Mouse (Mus musculus) brain, embryonic 18.5 days (tissue): ENCODE measurements around the gene Wbp4.
A peak's percentile ranks its signal among the peaks of the same experiment; 100 is the strongest.
"Not testable (repeated sequence)": the region's sequence is repeated elsewhere in the genome, so short reads cannot be mapped to it uniquely, and the experiment has no call there.

Experiments
- DNase-seq: peaks from one replicate; pipeline ENCODE4 v3.0.0-alpha.2; 2012; ENCODE audit warnings: low read depth, low spot score

Wbp4 gene

DNA sequence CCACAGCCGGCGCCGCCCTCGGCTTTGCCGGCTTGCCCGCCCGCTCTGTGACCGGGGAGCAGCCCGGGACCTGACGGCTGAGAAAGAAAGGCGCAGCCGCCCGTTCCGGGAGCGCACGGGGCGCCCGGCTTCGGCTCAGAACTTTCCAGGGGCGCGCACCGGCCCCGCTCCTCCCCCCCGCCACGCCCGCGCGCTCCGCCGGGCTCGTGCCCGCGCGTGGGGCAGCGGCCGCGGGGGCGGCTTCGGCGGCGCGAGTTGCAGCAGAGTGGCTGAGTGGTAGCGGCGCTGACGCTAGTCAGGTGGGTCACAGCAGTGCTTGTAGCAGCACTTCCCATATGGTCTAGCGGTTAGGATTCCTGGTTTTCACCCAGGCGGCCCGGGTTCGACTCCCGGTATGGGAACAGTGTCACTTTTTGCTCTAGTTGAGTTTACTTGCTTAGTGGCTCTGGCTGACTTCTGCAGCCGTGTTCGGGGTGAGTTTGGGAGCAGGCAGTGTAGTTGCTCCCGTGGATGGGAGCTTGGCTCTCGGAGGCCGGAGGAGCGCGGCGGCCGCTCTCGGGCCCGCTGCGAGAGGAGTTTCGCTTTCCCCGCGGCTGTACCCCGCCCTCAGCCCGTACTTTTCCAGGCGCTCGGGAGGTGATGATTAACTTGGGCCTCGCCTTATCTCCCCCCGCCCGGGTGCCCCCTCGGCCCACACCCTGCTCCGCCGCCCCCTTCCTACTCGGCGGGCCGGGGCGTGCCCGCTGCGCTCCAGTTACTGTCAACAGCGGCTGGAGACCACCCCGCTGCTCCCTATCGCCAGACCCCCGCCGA is at the start of gene Wbp4:
Gene Wbp4 (minus strand): TSS at position 182 of the 813 bp plus-strand sequence.
- DNase-seq = peak; percentile 85

DNA sequence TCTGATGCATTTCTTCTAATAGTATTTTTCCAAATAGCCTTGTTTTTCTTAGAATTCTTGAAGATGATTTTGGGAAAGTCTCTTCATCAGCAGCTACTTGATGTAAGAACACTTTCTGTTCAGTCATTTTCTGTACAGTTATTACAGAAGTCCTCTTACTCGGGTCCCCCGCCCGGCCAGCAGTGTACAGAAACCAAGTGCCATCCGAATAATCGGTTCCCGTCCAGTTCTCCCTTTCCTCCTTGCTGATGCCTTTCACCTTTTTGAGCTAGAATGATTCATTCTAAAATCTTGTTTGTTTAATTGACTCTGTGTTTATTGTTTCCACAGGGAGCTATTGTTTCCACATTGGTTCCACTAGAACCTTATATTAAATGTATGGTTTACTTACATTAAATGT is 49.4 kb upstream of the Wbp4 start:
- DNase-seq = no peak

DNA sequence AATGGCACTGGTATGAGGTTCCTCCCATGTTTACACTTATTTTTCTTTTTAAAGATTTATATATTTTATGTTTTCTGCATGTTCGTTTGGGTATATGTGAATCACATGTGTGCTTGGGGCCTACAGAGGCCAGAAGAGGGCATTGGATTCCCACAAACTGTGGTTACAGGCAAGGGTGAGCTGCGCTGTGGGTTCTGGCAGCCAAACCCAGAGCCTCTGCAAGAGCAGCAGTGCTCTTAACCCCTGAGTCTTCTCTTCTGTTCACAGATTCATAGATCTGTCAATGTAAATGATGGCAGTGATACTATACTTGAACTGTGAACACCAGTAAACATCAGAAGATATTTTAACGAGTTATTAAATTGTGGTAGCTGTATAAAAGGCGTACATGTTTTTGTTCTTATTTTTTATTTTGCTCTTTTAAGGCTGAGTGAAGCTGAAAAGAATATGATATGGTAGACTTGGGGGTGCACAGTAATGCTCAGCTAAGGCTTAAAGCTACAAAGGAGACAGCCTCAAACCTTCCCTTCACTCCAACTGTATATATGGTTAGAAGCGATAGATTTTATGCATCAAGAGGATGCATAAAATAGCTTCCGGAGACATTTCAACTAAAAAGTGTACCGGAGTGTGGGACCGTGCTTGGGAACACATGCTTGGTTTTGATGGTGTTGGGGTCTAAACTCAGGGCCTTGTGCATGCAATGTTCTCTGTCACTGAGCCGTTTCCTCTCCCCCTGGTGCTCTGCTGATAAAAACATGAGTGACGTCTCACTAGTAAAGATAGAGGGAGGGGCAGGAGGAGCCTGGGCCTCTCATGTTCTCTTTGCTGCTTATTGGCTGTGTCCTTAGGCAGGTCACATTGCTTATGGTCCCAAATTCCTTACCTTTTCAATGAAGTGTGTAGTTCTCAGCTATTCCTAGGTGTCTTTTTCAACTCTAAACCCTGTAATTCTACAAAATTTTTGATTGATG is 48.5 kb upstream of the Wbp4 start:
- no peak for DNase-seq

DNA sequence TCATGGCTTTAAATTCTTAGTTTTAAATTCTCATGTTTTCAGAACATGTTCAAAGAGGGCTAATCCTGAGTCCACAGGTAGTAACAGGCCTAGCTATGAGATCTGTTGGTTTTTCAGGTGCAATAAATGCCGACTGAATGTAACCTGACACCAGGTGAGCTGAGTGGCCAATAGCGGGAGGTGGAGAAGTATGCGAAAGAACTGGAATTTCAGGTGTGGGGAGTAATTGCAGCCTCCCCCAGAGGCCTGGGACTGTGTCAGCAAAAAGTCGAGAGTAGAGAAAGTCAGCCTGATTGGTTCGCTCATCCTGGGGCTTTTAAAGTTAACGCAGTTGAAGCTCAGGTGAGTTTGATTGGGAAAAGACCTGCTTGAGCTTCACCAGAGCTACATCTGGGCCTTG is 46.4 kb upstream of the Wbp4 start:
- DNase-seq = no peak

DNA sequence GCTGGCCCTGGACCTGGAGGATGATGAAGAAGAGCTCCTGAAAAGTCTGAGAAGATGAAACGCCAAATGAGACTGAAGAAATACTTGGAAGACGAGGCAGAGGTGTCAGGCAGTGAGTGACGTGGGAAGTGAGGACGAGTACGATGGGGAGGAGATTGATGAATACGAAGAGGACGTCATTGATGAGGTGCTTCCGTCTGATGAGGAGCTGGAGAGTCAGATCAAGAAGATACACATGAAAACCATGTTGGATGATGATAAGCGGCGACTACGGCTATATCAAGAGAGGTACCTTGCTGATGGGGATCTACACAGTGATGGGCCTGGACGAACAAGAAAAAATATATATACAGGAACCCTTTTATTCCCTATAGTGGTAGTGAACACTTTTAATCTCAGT is 44.8 kb upstream of the Wbp4 start:
- DNase-seq = not testable (repeated sequence)

DNA sequence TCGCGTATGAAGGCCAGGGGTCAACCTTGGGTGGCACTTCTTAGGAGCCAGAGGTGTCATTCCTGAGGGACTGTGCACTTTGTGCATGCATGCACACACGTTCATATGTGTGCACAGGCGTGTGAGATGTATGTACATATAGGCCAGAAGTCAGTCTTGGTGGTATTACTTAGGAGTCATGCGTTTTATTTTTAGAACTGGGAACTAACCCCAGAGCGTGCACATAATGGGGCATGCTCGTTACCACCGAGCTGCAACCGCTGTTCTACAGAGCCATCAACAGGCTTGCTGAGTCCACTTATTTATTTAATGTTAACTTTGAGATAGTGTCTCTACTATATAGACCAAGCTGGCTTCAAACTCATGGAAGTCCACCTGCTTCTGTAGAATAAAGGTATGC is 41.1 kb upstream of the Wbp4 start:
- DNase-seq = no peak

DNA sequence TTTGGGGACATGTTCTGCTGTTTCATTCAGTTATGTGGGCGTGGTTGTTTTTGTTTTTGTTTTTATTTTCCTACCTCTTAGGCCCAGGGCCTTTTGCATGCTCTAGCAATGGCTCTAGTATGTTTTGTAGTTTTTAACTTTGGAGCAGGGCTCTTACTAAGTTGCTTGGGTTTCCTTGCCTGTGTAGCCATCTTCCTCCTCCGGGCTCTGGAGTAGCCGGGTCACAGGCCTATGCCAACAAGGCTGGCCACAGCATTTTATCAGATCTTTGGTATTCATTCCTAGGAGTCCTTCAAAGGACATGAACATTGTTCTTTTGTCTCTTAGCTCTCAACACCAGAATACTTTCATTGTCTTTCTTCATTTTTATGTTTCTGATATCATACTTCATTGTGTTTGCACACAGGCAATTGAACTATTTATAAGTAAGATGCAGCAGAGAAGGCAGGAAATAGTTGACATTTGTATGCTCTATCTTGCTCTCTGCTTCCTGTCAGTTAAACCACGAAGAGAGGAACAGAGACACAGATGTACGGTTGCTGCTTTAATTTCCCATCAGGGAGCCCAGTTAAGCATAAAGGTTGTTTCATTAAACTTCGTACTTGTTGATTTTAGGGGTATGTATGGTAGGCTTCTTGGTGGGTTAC is 40.3 kb upstream of the Wbp4 start:
- no peak for DNase-seq

DNA sequence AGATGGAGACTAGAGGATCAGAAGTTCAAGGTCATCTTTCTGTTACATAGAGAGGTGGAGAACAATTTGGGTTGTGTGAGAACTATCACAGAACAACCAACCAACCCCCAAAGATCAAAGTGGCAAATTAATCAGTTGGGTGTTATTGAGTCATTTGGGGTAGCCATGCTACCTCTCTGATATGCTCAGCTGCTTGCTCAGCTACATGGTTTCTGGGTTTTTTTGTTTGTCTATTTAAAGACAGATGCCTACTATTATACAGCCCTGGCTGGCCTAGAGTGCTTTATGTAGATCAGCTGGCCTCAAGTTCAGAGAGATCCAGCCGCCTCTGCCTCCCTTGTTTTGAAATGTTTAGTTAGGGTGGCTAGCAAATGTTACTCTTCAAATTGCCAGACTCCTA is 39.7 kb upstream of the Wbp4 start:
- no peak for DNase-seq

DNA sequence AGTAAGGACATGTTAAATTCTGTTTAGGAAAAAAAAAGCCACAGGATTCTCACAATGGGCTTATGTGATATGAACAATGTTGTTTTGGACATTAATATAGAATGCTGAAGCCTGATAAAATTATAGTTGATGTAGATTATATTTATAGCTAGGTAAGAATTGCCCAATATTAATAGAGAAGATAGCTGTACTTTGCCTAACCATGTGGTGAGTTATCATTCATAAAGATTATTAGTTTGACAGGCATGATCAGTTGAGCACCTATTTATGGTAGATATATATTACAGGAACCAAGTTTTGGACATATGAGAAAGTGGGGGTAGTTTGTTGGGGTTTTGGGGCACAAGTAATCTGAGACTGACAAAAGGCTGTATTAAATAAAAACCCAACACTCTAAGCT is 39.3 kb upstream of the Wbp4 start:
- no peak for DNase-seq

DNA sequence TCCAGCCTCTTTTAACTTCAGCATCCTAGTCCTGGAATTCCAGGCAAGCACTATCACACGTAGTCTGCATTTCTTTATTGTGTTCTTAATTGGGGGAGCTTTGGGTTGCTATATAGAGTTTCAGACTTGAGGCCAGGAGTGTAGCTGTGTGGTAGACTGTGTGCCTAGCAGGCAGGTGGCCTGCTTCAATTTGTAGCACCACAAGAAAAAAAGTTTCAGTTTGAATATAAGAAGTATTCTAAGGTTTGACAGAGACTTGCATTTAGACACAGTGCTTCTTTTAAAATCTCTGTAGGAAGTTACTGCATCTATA is 38.3 kb upstream of the Wbp4 start:
- no peak for DNase-seq

DNA sequence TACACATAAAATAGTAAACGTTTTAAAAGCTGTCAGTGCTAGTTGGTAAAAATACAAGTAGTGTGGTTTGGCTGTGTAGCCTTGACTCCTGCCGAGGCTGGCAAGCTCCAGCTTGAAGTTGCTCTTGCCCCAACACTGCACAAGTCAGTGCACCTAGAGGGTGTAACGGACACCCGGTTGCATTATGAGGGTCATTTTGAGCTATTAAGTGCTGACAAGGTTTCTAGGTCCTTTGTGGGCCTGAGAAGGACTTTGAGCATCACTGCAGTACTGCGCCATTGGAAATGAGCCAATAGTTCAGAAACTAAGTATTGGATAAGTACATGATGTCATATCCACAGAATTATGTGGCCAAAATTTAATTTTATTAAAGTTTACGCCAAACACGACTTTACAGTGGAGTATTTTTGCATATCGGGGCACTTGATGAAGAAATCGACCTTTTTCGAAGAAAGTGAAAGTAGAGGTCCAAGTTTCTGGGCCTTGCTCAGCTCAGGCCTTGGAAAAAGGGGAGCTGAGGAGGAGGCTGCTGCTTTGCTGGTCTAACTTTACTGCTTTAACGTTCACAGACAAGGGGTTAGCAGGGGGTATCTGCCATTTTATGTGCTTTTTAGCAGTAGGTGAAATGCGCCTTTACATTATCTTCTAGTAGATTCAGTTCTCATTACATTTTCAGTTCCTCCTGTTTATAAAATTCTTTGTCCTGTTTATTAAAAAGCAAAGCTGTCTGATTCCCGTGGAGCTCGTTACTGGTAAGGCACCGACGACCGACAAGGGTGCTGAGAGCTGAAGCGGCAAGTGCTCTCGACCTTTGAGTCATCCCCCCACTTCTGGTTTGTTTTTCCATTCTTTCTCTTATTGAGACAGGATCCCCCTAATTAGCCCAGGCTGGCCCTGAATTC is 37.7 kb upstream of the Wbp4 start:
- no peak for DNase-seq

DNA sequence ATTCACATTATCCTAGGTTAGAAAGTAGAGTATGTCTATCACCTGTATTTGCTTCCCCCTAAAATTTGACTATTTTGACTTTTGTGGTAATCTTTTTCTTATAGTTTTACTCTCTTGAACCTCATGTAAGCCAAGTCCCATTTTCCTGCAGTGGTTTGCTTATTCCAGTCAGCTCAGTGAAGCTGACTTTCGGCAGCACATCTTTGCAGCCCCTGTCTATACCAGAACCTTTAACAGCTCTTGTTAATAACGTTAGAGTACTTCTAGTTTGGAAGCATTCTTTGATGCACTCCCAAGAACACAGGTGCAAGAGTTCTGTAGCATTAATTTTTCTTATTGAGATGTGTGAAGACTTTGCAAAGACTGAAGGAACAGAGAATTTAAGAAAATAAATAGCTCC is 36.8 kb upstream of the Wbp4 start:
- no peak for DNase-seq

DNA sequence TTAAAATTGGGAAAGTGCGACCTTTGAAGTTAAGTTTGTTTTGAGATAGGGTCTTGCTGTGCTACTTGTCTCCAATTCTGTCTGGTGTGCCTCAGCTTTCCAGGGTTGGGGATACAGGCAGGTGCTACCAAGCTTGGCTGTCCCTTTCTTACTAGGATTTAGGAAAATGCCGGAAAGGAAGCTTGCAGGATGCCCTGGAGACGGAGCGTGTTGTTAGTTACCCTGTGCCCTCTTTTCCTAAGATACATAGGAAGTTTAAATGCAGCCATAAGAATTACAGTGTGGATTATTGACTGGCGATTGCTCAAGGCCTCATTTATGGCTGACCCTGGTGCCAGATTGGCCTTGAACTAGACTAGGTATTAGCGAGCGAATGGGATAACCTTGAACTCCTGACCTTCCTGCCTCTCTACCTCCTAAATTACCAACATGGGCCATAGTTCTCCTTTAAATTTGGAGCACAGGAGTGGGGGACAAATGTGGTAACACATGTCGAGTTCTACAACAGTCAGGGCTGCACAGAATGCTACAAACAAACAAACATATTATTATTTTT is 35.9 kb upstream of the Wbp4 start:
- DNase-seq = no peak

DNA sequence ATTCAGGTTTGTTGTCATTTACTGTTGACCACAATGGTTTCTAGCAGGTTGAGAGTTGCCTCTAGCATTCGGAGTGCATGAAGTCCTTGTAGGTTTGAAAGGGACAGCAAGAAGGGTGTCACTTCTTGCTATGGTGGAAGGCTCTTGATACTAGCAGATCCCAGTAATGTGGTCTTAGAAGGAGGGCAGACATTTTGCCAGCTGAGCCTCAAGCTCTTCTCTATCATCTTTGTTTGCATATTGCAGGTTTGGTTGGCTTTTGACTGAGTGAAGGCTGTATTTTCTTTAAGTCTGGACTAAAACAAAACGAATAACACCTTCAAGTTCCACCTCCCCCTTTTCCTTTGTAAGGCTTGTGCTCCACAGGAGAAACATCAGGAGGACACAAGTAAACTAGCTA is 35.4 kb upstream of the Wbp4 start:
- no peak for DNase-seq

DNA sequence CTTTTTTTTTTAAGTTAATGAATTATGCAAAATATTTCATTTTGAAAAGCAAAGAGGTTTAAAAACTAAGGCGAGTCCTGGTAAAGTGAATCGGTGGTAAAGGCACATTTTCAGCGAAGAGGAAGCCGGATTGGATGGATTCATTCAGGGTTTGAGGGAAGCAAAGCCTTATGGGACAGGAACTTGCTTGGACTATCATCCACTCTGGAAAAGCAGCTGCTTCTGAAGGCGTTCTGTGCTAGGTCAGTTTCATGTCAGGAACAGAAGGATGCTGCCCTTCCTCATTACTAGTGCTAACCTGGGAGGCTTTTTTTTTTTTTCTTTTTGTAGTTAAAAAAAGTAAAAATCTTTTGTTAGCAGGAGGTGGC is 34.9 kb upstream of the Wbp4 start:
- DNase-seq = no peak

DNA sequence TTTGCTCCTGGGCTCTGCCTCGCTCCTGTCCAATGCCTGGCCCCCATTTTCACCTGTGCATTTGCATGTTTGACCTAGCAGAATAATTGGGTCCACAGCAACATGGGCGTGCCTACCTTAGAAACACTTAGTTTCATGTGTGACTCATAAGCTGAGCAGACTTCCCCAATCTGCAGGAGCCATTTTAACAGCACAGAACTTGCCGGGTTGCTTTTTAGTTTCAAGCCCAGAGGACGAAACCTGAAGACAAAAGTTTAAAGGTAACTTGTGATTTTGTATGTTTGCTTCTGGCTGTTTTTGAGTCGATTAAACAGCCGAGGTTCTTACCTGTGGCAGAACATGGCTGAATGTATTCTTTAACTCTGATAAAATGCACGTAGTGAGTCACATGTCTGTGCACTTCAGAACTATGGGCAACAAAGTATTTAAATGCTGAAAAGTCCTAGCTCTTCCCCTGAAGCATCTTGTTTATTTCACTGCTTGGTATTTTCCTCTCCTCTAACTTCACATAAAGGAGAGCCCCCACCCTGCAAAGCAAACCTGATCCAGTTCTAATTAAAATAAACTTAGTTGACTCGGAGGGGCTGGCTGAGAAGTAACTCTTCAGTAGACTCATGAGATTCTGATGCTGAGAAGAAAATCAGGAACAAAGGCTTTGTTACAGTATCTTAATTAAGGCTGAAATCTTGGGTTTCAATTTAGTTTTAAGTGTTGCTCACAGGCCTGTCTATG is 34.4 kb upstream of the Wbp4 start:
- DNase-seq = no peak

DNA sequence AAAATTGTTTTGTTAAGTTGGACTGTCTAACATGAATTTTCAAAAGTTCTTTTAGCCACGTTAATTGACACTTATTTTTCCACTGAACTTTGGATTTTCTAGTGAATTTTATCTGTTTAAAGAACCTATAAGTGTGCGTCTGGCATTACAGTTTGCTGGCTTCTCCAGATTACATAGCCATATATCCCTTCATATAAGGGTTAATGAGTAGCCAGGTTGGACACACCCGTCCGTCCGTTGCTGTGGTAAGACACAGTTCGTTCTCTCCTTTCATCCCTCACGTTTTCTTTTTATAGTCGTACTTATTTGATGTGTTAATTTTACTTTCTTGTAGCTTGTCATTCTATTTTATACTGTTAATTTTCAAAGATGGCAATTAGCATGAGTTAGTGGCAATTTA is 33.8 kb upstream of the Wbp4 start:
- no peak for DNase-seq

DNA sequence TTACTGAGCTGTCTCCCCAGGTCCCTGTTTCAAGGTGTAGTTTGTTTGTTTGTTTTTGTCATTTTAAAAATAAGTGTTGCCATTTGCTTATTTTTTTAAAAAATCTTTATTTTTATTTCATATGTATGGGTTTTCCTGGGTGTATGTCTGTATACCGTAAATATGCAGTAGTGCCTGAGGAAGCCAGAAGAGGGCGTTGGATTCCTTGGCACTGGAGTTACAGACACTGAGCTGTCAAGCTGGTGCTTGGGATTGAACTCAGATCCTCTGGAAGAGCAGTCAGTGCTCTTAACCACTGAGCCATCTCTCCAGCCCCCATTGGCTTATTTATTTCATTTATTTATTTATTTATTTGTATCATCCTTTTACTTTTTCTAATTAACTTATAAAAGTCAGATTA is 32.6 kb upstream of the Wbp4 start:
- no peak for DNase-seq

DNA sequence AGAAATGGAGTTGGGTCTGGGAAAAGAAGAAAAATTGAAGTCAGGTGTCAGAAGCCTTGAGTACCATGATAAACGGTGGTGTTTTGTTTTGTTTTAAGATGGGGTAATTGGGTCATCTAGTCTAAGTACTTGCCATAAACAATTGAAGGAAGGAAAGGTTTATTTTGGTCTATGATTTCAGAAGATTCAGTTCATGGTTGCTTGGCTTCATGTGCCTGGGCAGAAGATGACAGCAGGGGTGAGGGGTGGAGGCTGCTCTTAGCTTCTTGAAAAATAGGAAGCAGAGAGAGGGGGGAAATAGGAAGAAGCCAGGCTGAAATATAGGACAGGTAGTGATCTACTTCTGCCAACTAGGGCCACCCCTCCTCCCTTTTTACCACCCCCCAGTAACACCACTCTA is 30.2 kb upstream of the Wbp4 start:
- DNase-seq = no peak

DNA sequence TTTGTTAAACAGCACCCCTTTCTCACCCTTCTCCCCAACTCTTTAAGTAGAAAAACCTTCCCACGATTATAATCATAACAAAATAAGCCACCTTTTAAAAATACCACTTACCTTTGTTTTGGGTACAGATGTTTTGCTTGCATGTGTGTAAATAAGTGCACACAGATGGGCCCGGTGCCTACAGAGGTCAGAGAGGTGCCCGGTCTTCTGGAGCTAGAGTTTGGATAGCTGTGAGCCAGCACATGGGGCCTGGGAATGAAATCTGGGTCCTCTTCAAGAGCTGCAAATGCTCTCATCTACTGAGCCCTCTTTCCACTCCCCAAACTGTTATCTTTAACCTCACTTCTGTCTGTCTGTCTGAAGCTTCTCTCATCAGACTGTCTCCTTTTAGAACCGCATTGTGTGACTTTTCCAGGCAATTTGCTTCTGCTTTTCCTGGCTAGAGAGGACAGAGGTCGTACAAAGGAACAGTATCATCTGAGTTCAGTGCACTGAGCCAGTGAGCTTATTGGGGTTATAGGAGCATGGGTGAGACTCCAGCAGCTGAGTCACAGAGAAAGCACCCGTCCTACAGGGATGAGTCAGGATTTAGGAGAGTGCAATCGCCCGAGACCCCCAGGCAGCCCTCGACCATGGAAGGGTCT is 27.5 kb upstream of the Wbp4 start:
- DNase-seq = no peak
